Mouse (Mus musculus) liver, embryonic 15.5 days (tissue): ENCODE measurements at regions not wholly inside any gene's neighbourhood (a gene's known extent, or its start where the extent isn't known, plus 50 kb on each side); places are given as distances from the start of the nearest gene placed in this dataset.

Experiments used
- ATAC-seq: fragments of 200-750 bp; cut with Nextera tagmentation; 2 replicates; pipeline ENCODE4 v1.8.0; 2017; ENCODE audit warnings: moderate number of reproducible peaks, mild to moderate bottlenecking, moderate library complexity; ENCODE audit not compliant: insufficient read depth
- H3K27ac ChIP-seq: fragments of 300-500 bp; sonication (generic); replicated peaks from 2 replicates; pipeline ENCODE4 v1.5.1; 2015; ENCODE audit warnings: mild to moderate bottlenecking, inconsistent platforms
- H3K27me3 ChIP-seq: fragments of 300-500 bp; sonication (generic); 2 replicates; pipeline ENCODE4 v1.6.1; 2015; ENCODE audit warnings: mild to moderate bottlenecking, inconsistent platforms
- H3K36me3 ChIP-seq: fragments of 300-500 bp; sonication (generic); replicated peaks from 2 replicates; pipeline ENCODE4 v1.6.1; 2015; ENCODE audit warnings: moderate library complexity, mild to moderate bottlenecking, inconsistent platforms
- H3K4me1 ChIP-seq: fragments of 300-500 bp; sonication (generic); replicated peaks from 2 replicates; pipeline ENCODE4 v1.6.1; 2015; ENCODE audit warnings: inconsistent platforms
- H3K4me2 ChIP-seq: fragments of 300-500 bp; sonication (generic); 2 replicates; pipeline ENCODE4 v1.6.1; 2015; ENCODE audit warnings: moderate library complexity, mild to moderate bottlenecking, inconsistent platforms
- H3K4me3 ChIP-seq: fragments of 300-500 bp; sonication (generic); replicated peaks from 2 replicates; pipeline ENCODE4 v1.5.1; 2015; ENCODE audit warnings: mild to moderate bottlenecking, inconsistent platforms
- H3K9ac ChIP-seq: fragments of 300-500 bp; sonication (generic); 2 replicates; pipeline ENCODE4 v1.6.1; 2015; ENCODE audit warnings: moderate library complexity, mild to moderate bottlenecking, inconsistent platforms
- H3K9me3 ChIP-seq: fragments of 300-500 bp; sonication (generic); replicated peaks from 2 replicates; pipeline ENCODE4 v1.6.1; 2016; ENCODE audit warnings: inconsistent platforms
- WGBS: fragments of 180-500 bp; shearing (Covaris S2); methylation state at CpG from one replicate; pipeline ENCODE4 v1.1.7; 2015; ENCODE audit warnings: mixed read lengths; ENCODE audit not compliant: insufficient replicate concordance; 5-methylcytosine and 5-hydroxymethylcytosine counted together

DNA sequence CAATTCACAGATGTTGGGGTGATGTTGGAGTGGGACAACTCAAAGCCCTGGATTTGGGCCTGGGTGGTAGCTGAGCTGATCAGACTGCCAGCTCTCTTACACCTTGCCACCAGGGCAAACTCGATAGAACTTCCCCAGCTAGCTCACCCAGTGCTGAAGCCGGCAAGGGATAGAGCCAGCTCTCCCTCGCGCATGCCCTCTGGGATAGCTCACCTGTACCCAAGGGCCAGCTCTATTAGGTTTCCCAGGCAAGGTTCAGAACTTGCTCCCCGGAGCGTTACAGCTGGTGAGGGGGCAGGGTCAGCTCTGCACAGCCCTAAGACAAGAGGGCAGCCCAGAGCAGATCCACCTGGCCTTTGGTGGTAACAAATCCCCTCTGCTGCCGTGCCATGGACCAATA lies 54.1 kb upstream of the 1700012A03Rik start:
- H3K9ac ChIP-seq, result no peak overlapping the region
- H3K27ac ChIP-seq, result no peak overlapping the region
- H3K4me3 ChIP-seq, result no peak overlapping the region
- 70% methylated on average over 7 of the region's 7 CpGs for WGBS
- no peak for ATAC-seq
- H3K36me3 ChIP-seq, result no peaks in the 10 kb centered on the region
- no peaks in the 10 kb centered on the region for H3K9me3 ChIP-seq
- no peaks in the 10 kb centered on the region for H3K27me3 ChIP-seq
- no peaks in the 10 kb centered on the region for H3K4me1 ChIP-seq
- H3K4me2 ChIP-seq, result no peak overlapping the region

DNA sequence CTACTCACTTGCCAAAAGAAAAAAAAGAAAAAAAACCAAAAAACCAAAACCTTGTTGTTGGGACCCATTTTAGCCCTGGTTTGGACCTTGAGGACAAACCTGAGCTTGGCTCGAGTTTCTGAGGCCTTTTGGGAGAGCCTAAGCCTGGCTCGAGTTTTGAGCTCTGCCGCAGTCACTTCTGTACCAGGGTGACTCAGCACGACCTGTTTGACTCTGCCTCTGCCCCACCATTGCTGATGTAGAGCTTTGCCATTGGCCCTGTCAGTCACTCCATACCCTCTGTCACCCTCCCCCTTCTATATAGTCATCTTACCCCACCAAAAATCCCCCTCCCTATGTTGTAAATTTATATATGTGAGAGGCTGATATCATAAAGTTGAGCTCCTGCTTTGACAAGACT lies 54.8 kb upstream of the 1700012A03Rik start:
- Histone ChIP-seq H3K9ac (no peak overlapping the region), H3K4me3 (no peak overlapping the region), H3K27ac (no peak overlapping the region), H3K27me3 (no peaks in the 10 kb centered on the region), H3K36me3 (no peaks in the 10 kb centered on the region), H3K9me3 (no peaks in the 10 kb centered on the region), H3K4me2 (no peak overlapping the region), H3K4me1 (no peaks in the 10 kb centered on the region)
- 41% methylated on average over 4 of the region's 4 CpGs for WGBS
- no peak for ATAC-seq

DNA sequence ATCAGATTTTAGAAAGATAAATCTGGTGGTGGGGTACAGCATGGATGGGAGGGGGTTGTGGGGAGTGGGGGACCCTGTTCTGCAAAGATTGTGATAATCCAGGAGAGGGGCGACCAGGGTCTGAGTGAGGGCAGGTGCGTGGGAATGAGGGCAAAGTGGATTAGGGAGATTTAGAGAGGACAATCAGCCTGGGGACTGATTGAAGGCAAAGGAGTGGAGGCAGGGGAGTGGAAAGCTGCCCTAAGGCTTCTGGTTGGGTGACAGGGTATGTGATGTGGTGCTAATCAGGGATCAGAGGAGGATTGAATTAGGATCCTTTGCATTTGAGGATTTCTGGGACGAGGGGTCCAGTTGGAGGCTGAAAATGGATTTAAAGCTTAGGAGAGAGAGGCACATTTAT lies 64.3 kb upstream of the 1700012A03Rik start:
- Histone ChIP-seq H3K4me2 (no peak overlapping the region), H3K36me3 (no peaks in the 10 kb centered on the region), H3K9ac (no peak overlapping the region), H3K9me3 (no peaks in the 10 kb centered on the region), H3K4me3 (no peak overlapping the region), H3K27me3 (no peaks in the 10 kb centered on the region), H3K4me1 (no peaks in the 10 kb centered on the region), H3K27ac (no peak overlapping the region)
- ATAC-seq, result no peak
- WGBS, result 30% methylated on average over 3 of the region's 3 CpGs

DNA sequence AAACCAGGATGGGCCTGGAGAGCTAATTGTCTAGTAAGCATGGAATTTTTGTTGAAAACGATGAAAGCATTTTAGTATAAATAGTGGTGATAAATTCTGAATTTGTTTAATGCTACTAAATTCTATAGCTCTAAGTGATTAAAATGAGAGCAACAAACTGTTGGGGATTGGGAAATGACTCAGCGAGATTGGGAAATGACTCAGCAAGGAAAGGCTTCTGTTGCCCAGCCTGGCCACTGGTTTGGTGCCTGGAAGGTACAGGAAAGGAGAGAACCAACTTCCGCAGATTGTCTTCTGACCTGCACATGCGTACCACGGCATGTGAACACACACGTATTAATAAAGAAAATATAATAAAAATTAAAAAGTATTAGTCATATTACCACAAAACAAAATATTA lies 73.3 kb upstream of the 1700012A03Rik start:
- Histone ChIP-seq H3K27me3 (no peaks in the 10 kb centered on the region), H3K9me3 (no peaks in the 10 kb centered on the region), H3K4me2 (no peak overlapping the region), H3K4me3 (no peak overlapping the region), H3K9ac (no peak overlapping the region), H3K4me1 (no peaks in the 10 kb centered on the region), H3K27ac (no peak overlapping the region), H3K36me3 (no peaks in the 10 kb centered on the region)
- 52% methylated on average over 6 of the region's 6 CpGs for whole genome bisulfite sequencing
- no peak for ATAC-seq

DNA sequence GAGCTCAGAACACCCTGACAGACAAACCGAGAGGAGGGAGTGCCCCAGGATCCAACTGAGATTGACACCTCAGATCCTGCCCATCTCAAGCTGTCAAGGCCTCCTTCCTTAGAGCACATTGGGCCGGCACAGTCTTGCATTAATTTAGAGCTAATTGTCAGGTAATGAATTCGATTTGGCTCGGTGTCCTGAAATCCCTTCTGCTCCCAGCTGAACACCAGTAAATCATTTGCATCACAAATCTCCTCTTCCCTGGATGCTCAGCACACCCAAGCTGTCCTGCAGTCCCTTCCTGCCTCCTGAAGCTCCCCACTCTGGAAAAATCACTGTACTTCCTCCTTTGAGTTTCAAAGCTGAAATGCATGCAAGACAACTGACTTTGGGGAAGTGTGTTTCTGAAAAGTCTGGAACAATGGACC lies 102.0 kb upstream of the 1700012A03Rik start:
- H3K9me3 ChIP-seq, result no peaks in the 10 kb centered on the region
- no peak for ATAC-seq
- H3K36me3 ChIP-seq, result no peaks in the 10 kb centered on the region
- WGBS, result 28% methylated on average over 4 of the region's 4 CpGs
- no peaks in the 10 kb centered on the region for H3K27me3 ChIP-seq
- no peak overlapping the region for H3K27ac ChIP-seq
- no peak overlapping the region for H3K4me3 ChIP-seq
- no peak overlapping the region for H3K4me2 ChIP-seq
- H3K4me1 ChIP-seq, result no peaks in the 10 kb centered on the region
- H3K9ac ChIP-seq, result no peak overlapping the region

DNA sequence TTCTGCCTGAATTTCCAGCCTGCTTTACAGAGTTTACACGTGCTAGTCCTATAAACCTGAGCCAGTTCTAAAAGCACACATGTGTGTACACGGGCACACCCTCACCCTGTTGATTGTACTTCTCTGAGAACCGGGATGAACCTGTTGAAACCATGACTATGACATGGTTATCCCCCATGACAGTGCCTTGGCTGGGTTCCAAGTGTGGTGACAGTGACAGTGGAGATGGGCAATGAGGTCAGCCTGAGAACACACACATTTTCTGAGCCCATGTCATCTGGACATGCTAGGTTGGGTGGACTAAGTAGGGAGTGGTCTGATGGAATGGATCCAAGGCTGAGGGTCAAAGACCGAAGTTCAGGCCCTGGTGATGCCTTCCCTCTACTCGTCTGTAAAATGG lies 103.5 kb upstream of the 1700012A03Rik start:
- Histone ChIP-seq H3K9me3 (no peaks in the 10 kb centered on the region), H3K36me3 (no peaks in the 10 kb centered on the region), H3K4me1 (no peaks in the 10 kb centered on the region), H3K27ac (no peak overlapping the region), H3K27me3 (no peaks in the 10 kb centered on the region), H3K4me3 (no peak overlapping the region), H3K4me2 (no peak overlapping the region), H3K9ac (no peak overlapping the region)
- WGBS, result 51% methylated on average over 5 of the region's 5 CpGs
- ATAC-seq, result no peak

DNA sequence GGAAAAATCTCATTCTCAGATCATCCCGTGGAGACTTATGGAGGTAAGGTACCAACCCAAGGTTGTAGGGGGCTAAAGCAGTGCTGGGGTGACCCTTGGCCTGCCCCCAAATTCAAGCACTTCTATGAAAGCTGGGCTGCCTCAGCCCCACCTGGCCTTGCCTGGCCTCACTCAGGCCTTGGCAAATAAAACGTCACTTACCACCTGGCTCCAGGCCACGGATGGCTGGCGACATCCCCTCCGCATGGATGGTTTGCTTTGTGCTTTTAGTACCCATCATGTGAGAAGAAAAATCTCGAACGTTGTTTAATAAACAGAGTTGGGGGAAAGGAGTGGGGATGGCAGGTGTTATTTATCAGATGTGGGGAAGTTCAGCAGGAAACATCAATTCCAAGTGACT lies 104.7 kb upstream of the 1700012A03Rik start:
- ATAC-seq, result no peak
- Histone ChIP-seq H3K27me3 (no peaks in the 10 kb centered on the region), H3K9me3 (no peaks in the 10 kb centered on the region), H3K4me2 (no peak overlapping the region), H3K4me1 (no peaks in the 10 kb centered on the region), H3K36me3 (no peaks in the 10 kb centered on the region), H3K27ac (no peak overlapping the region), H3K9ac (no peak overlapping the region), H3K4me3 (no peak overlapping the region)
- WGBS, result 55% methylated on average over 7 of the region's 7 CpGs

DNA sequence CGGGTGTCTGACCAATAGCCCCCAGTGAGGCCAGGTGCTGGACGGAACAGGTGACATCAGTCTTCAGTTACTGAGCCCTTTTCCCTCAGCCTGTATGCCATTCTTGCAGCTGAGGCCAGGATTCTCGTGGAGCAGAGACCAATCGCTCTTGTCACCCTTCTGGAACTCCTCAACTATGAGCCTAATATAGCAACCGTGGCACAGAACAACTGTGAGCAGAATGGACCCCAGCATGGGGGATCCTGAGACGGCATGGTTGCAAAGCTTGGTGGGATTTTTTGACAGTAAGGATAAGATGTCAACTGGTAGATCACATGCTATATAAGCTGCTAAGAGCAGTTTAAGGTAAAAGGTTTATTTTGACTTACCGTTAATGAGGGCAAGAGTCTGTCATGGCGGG lies 105.5 kb upstream of the 1700012A03Rik start:
- no peak for ATAC-seq
- H3K27ac ChIP-seq, result no peak overlapping the region
- H3K27me3 ChIP-seq, result no peaks in the 10 kb centered on the region
- H3K4me2 ChIP-seq, result no peak overlapping the region
- 66% methylated on average over 8 of the region's 8 CpGs for WGBS
- no peaks in the 10 kb centered on the region for H3K4me1 ChIP-seq
- no peak overlapping the region for H3K4me3 ChIP-seq
- H3K9ac ChIP-seq, result no peak overlapping the region
- no peaks in the 10 kb centered on the region for H3K9me3 ChIP-seq
- no peaks in the 10 kb centered on the region for H3K36me3 ChIP-seq

DNA sequence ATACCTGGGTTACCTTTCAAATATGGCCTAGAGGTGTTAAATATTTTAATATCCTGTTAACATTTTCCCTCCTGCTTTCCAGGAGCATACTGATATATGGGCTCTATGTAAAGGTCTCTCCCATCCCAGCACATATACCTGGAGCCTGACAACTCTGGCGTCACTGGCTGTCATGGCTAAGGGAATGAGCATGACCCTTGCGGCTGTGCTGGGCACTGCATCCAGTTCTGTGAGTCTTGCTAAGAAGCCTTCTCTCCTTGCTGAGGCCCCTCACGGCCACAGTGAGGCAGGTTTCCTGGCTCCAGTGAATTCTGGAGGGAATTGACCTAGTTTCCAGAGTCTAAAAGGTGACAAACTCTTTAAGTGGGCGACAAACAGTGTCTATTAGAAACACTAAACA lies 107.3 kb upstream of the 1700012A03Rik start:
- Histone ChIP-seq H3K9ac (no peak overlapping the region), H3K36me3 (no peaks in the 10 kb centered on the region), H3K27me3 (no peaks in the 10 kb centered on the region; the same call in 1 of the 2 replicates), H3K9me3 (no peaks in the 10 kb centered on the region), H3K4me2 (no peak overlapping the region), H3K27ac (no peak overlapping the region), H3K4me1 (peaks cover 4% of the 10 kb centered on the region; the same call in 1 of the 2 replicates), H3K4me3 (no peak overlapping the region)
- no peak for ATAC-seq
- 32% methylated on average over 4 of the region's 4 CpGs for WGBS

DNA sequence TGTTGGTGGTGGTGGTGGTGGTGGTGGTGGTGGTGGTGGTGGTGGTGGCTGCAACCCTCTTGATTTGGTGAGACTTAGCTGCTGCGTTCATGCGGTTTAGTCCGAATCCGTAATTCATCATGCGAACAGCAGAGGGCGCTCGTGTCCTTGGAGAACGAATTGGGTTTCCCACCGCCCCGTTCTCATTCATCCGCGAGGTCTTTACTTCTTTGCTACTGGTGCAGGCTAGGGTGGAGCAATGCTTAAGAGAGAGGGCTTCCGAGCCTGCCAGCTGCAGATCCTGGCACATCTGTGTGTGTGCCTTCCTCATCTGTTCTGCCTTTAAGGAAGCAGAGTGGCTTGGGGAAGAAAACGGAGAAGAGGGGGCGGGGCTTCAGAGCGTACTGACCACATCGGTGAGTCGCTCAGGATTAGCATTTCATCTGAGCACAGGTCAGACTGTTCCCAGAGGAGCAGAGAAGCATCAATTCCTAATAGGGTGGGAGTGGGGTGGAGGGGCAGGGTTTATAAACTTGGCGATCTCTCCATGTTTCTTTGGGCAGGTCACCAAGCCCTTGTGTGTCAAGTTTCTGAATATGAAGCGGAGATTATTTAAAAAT lies 111.7 kb upstream of the 1700012A03Rik start:
- no peaks in the 10 kb centered on the region for H3K36me3 ChIP-seq
- H3K4me3 ChIP-seq, result peak overlapping the region; percentile 12; the same call in 1 of the 2 replicates
- no peak overlapping the region for H3K27ac ChIP-seq
- no peaks in the 10 kb centered on the region for H3K9me3 ChIP-seq
- no peak overlapping the region for H3K9ac ChIP-seq
- peak overlapping the region; percentile 56 for H3K4me2 ChIP-seq
- H3K27me3 ChIP-seq, result no peaks in the 10 kb centered on the region; the same call in 1 of the 2 replicates
- no peak for ATAC-seq
- peaks cover 4% of the 10 kb centered on the region; the same call in 1 of the 2 replicates for H3K4me1 ChIP-seq
- WGBS, result 4% methylated on average over 20 of the region's 20 CpGs

DNA sequence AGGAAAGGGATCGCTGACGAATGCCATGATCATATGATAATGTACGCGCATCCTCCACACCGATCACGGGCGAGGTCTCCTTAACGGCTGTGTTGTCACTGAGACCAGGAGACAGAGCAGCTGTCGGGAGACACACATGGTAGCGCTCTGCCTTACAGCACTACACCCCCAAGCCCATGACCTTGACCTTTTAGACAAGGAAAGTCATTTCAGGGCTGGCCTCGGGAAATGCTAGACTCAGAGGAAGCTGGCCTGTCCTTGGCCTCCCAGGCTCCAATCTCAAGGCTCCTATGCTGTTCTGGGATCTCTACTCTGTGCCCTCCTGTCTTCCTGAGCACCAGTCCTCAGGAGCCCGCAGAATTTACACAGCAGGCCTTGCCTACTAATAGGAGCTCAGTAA lies 112.9 kb upstream of the 1700012A03Rik start:
- H3K4me1 ChIP-seq, result peaks cover 4% of the 10 kb centered on the region; the same call in 1 of the 2 replicates
- no peaks in the 10 kb centered on the region for H3K9me3 ChIP-seq
- no peak for ATAC-seq
- no peaks in the 10 kb centered on the region; the same call in 1 of the 2 replicates for H3K27me3 ChIP-seq
- H3K4me2 ChIP-seq, result no peak overlapping the region
- H3K9ac ChIP-seq, result no peak overlapping the region
- no peak overlapping the region for H3K4me3 ChIP-seq
- 71% methylated on average over 12 of the region's 12 CpGs for WGBS
- no peaks in the 10 kb centered on the region for H3K36me3 ChIP-seq
- no peak overlapping the region for H3K27ac ChIP-seq

DNA sequence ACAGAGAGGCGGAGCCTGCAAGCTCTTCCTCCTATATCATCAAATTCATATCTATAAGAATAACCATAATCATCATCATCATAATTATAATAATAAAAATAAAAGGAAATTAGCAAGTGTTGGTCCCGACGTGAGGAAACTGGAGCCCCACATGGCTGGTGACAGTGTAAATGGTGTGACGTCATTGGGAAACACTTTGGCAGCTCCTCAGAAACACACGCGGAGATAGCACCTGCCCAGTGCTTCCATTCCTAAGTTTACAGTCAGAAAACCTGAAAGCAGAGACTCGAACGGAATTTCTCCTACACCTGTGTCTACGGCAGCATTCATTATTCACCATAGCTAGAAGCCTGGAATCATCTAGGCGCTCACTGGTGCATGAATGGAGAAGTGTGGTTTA lies 115.2 kb upstream of the 1700012A03Rik start:
- Histone ChIP-seq H3K27me3 (no peaks in the 10 kb centered on the region; the same call in 1 of the 2 replicates), H3K4me3 (no peak overlapping the region), H3K9me3 (no peaks in the 10 kb centered on the region), H3K4me1 (peaks cover 4% of the 10 kb centered on the region; the same call in 1 of the 2 replicates), H3K4me2 (no peak overlapping the region), H3K36me3 (no peaks in the 10 kb centered on the region), H3K27ac (no peak overlapping the region), H3K9ac (no peak overlapping the region)
- ATAC-seq, result no peak
- 69% methylated on average over 10 of the region's 10 CpGs for WGBS
